Mouse (Mus musculus) liver, postnatal 0 days (tissue): ENCODE results near the gene Vsig10.

Source experiments
- CTCF ChIP-seq: sonication (generic); IDR thresholded peaks from 2 replicates; pipeline ENCODE4 v1.5.1; 2016; ENCODE audit warnings: antibody characterized with exemption, low read depth
- EP300 ChIP-seq: IDR thresholded peaks from 2 replicates; pipeline ENCODE4 v1.6.1; 2016; ENCODE audit warnings: antibody characterized with exemption, low read depth, mild to moderate bottlenecking

GRCm38 (mm10) chr5:117348279-117348678, 29.4 kb downstream of the Vsig10 start:
- TF ChIP-seq CTCF (no peak), EP300 (no peak)
